Mouse (Mus musculus) layer of hippocampus, adult 11-12 months (tissue): ENCODE results near the gene Mlph.

Experiments
- DNase-seq: peaks from one replicate; pipeline ENCODE4 v3.0.0; 2022; ENCODE audit warnings: low spot score

Mlph gene

GRCm38 (mm10) chr1:90909161-90909560 lies 5.7 kb upstream of the Mlph start:
- DNase-seq: no peak

DNA sequence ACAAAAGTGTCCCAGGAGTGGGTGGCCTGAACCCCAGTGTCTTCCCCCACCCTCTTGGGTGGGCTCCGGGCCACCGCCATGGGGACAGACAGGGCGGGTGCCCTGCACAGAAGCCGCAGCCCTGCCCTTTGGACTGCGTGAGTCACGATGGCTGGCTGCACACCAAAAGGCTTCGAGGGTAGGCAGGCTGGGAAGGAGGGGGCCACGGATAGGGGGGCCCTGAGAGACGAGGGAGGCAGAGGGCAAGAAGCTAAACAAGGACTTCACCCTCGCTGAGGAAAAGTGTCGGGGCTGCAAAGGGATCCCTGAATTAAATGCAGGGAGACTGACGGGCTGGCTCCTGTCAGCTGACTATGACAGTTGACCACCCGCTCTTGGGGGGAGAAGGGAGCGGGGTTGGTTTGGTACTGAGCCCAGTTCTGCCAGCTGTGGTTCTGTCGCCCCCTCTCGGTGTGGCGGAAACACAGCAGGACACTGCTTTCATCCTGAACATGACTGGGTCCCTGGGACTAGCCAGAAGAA lies 5.2 kb upstream of the Mlph start:
- DNase-seq: no peak

GRCm38 (mm10) chr1:90913231-90913630 lies 1.7 kb upstream of the Mlph start:
- DNase-seq: no peak

- peak; percentile 19 for DNase-seq
These were observed 2.6 kb downstream of the Mlph start for GRCm38 (mm10) chr1:90917509-90917908.

GRCm38 (mm10) chr1:90921687-90922086 lies 6.8 kb downstream of the Mlph start:
- no peak for DNase-seq

DNA sequence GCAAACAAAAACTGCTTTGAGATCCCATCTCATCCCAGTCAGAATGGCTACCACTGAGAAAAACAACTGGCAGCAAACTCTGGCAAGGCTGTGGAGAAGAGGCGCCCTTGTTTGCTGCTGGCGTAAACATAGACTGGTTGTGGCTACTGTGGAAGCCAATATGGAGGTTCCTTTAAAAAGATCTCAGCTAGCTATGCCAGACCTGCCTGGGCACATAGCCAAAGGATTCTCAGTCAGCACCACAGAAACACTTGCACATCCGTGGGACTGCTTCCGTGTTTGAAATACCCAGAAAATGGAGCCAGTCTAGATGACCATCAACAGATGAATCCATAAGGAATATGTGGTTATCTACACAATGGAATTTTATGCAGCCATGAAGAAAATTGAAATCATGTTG lies 11.1 kb downstream of the Mlph start:
- peak; percentile 21 for DNase-seq

DNA sequence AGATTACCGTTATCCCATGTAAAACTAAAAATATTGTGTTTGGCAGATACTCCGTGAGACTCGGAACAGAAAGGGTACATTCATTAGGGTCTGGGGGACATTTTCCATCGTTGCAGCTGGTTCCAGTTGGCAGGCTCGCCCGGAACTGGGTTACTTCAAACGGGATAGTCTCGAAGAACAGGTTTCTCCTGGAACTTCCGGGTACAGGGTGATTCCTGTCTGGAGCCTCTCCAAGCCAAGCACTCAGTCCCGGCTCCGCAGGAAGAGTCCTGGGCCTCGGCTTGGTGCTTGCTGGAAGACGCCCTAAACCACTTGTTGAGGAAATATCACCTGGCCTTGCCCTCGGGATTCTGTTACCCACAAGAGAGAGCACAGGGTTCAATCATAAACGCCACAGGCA lies 12.4 kb downstream of the Mlph start:
- DNase-seq: no peak

DNA sequence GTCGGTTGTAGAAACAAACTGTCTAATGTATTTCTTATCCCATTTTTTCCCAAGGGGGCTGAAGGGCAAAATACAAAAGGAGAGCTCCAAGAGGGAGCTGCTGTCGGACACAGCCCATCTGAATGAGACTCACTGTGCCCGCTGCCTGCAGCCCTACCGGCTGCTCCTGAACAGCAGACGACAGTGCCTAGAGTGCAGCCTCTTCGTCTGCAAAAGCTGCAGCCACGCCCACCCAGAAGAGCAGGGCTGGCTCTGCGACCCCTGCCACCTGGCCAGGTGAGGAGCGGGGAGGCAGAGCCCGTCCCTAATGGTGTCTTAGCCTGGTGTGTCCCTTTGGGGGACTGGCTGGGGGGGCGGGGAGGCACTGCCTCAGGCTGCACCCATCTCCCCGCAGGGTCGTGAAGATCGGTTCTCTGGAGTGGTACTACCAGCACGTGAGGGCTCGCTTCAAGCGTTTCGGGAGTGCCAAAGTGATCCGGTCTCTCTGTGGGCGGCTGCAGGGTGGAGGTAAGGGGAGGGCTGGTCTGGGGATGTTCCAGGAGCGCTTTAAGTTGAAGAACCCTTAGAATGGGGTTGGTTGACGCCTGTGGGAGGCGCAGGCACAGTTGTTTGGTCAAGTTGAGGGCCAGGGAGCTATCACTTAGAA lies 13.2 kb downstream of the Mlph start:
- DNase-seq: no peak

- DNase-seq: peak; percentile 86
These were observed 13.7 kb downstream of the Mlph start for GRCm38 (mm10) chr1:90928575-90928934.

DNA sequence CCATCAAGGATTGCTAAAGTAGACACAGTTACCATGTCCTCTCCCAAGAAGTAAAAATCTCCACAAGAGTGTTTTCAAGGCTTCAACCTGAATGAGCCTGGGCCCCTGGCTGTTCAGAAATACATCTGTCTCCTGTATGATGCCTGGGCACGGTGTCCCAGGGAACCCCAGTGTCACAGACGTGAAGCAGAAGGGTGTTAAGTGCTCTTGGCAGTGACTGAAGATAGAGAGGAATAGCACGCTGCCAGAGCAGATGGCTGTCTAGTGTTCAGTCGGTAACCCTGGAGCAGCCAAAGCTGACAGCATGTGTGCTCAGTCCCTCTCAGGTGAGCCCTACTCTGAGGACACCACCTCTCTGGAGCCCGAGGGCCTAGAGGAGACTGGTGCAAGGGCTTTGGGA lies 18.1 kb downstream of the Mlph start:
- DNase-seq: peak; percentile 29

DNA sequence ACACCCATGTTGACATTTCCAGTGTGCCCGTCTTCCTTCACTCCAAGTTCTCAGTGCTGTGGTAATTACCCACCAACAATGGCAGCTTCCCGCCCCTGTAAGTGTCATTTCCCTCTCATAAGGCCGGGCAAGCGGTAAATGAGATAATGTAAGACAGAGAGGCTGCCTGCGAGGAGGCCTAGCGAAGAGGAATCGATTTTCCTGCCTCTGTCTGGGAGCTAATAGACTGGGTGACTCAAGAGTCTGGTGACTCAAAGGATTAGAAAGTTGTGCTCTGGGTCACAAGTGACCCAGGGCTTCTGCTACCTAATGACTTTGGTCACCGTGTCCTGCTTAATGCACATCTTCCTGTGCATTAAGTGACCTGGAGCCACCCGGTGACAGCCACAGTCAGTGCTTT lies 22.1 kb downstream of the Mlph start:
- no peak for DNase-seq

GRCm38 (mm10) chr1:90939980-90940379 lies 25.1 kb downstream of the Mlph start:
- no peak for DNase-seq

- no peak for DNase-seq
These were observed 30.3 kb downstream of the Mlph start for GRCm38 (mm10) chr1:90945171-90945570.

- DNase-seq: no peak
These were observed 32.4 kb downstream of the Mlph start for GRCm38 (mm10) chr1:90947252-90947651.

DNA sequence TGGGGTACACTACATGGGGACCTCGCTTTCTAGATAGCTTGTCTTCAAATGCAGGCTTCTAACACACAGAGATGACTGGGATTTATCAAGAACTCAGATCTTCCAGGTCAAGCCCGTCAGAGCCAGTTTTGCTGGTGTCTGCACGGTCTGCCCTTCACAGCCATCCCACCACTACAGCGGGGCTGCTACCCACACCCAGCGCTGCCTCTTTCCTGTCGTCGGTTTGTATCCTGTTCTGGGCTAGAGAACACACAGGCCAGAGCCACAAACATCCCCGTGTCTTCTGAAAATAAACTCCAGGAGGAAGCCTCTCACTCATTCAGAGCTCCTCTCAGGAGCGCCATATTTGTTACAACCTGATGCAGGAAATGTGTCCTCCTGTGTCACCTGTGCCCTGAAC lies 34.4 kb downstream of the Mlph start:
- DNase-seq: no peak

- no peak for DNase-seq
These were observed 36.8 kb downstream of the Mlph start for GRCm38 (mm10) chr1:90951670-90952069.

DNA sequence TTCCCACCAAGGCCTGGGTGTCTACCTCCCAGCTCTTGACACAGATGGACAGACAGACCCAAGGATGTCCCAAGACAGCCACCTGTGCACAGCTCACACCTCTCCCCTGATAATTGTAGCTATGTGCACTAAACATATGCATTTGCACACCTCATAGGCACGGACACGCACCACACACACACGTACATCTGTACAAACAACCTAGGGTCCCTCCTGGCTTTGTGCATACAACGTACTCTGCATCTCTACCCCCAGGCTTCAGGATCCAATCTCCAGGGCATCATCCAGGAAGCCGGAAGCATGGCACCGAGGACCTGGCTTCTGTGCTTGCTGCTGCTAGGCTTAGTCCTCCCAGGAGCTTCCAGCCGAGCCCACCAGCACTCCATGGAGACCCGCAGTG lies 37.9 kb downstream of the Mlph start, which contains the start of gene Prlh:
Gene Prlh (plus strand): TSS at position 301 of the 400 bp plus-strand sequence.
- no peak for DNase-seq

DNA sequence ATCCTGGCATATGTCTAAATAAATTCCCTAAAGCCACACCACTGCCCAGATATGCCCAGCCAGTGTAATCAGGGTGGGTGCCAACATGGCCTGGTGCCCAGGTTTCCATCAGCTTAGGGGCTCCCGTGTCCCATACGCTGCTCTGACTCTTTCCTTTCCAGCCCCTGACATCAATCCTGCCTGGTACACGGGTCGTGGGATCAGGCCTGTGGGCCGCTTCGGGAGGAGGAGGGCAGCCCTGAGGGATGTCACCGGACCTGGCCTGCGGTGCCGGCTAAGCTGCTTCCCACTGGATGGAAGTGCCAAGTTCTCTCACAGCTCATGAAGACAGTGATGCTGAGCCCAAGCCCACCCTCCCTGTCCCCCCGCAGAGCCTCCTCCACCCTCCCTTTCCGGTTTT lies 38.8 kb downstream of the Mlph start:
- no peak for DNase-seq

GRCm38 (mm10) chr1:90956245-90957096 lies 41.6 kb downstream of the Mlph start:
- peak; percentile 83 for DNase-seq

GRCm38 (mm10) chr1:90962526-90962925 lies 47.6 kb downstream of the Mlph start:
- no peak for DNase-seq

DNA sequence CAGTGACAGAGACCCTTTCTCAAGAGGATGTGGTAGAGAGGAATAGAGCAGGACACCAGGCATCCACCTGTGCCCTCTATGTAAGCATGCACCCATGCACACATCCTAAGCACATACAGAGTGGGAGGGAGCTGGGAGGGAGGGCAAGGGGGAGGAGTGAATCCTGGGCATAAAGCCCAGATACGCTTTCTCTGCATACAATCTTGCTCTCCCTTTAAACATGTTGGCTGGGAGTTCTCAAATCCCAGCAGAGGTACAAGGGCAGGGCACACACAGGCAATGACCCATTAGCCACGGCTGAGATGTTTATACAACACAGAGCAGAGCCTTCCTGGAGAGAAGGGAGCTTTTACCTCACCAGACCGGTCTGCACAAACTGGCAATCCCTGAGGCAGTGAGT lies 48.1 kb downstream of the Mlph start:
- no peak for DNase-seq

DNA sequence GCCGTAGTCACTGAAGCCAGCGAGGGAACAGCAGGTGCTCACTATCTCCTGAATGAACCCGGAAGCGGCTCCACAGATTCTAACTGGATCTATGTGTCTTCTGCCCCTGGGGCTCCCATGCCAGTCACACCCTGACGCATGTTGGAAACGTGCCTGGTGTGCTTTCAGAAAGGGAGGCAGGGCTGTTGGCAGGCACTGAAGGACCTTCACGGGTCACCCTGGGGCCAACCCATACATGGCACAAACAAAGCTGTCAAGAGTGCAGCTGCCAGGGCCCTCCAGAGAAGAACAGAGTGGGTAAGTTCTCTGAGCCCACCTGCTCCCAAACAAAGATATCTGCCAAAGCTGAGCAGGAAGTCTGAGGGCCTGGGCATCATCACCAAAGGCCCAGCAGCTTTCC lies 52.7 kb downstream of the Mlph start:
- no peak for DNase-seq

- no peak for DNase-seq
These were observed 53.8 kb downstream of the Mlph start for GRCm38 (mm10) chr1:90968649-90969048.
